Comparison of ENCODE assay signal across 11 mouse cellular contexts in genomic region chr5:100911502-100912097, GRCm38 (mm10).
DNase-seq lines count a peak whose midpoint lies in the region; ATAC-seq and TF ChIP-seq lines count a peak whose summit lies in the region.
"Had no signal": no experiment of that assay in that cellular context is flagged by ENCODE, and none has a peak within 500 bp of the region (broad histone marks: within the 10 kb centered on the region; RNA-seq: fewer than 3 reads in every experiment).

No protein-coding gene starts in this region.

- no peaks in the 10 kb centered on the region for H3K27me3 ChIP-seq in splenic B cell, adult 2 months (ENCODE audit: control insufficient read depth, insufficient read depth, low read length, poor library complexity, severe bottlenecking)

- H3K36me3 ChIP-seq in splenic B cell, adult 2 months (ENCODE audit: control insufficient read depth, insufficient read depth, low read length, poor library complexity, severe bottlenecking): no peaks in the 10 kb centered on the region
- H3K36me3 ChIP-seq: forebrain, embryonic 10.5 days; heart, embryonic 13.5 days; midbrain, embryonic 10.5 days had no signal

- 69% methylated on average over 19 of the region's 19 CpGs for WGBS in lung, adult 2 months

- TF ChIP-seq POLR2A in lung, adult 2 months (IDR thresholded peaks at IDR 0.05; ENCODE audit: borderline replicate concordance, extremely low read depth, low read depth, low read length): no peak

- no peak for TF ChIP-seq CTCF in lung, adult 2 months (IDR thresholded peaks at IDR 0.05; ENCODE audit: insufficient read depth, low read length)

- H3K4me1 ChIP-seq in lung, adult 2 months (ENCODE audit: control insufficient read depth, insufficient read depth, low read length): no peaks in the 10 kb centered on the region
- H3K4me1 ChIP-seq: forebrain, embryonic 10.5 days; midbrain, embryonic 10.5 days had no signal

- H3K4me3 ChIP-seq in lung, adult 2 months (replicated peaks; ENCODE audit: extremely low read depth, low read depth, low read length): no peak overlapping the region
- H3K4me3 ChIP-seq: forebrain, embryonic 10.5 days; heart, embryonic 13.5 days; midbrain, embryonic 10.5 days had no signal

- peak; percentile 60 for ATAC-seq in common myeloid progenitor, adult 5-6 weeks (replicated peaks; ENCODE audit: low read depth, poor library complexity, severe bottlenecking)
- no peak for ATAC-seq in inflammation-experienced regulatory T-cells, adult 6 months

- DNase-seq in embryo, embryonic 10.5 days (ENCODE audit: low spot score): peak; percentile 19
- no peak for DNase-seq in embryo, embryonic 9.5 days (ENCODE audit: extremely low spot score)
- DNase-seq in lung, postnatal 14 days: peak; percentile 13
- DNase-seq in lung, adult 2 months: no peak
- peak; percentile 79 for DNase-seq in splenic B cell, adult 2 months (ENCODE audit: low read depth, low spot score)
- no peak for DNase-seq in heart, adult 18-20 months

Comparison
In these comparisons a context has a peak if more than half of its experiments do, and no peak if none do; other contexts are left out.
1. DNase-seq: peak in embryo, embryonic 10.5 days (single experiment), lung, postnatal 14 days (single experiment) and splenic B cell, adult 2 months (single experiment); none in embryo, embryonic 9.5 days (single experiment), lung, adult 2 months (single experiment) and heart, adult 18-20 months (0 of 2).